Mouse (Mus musculus) hindbrain, postnatal 0 days (tissue): ENCODE data around the gene Hist1h2bf. TPM values are rescaled to one million over a fixed set of nuclear protein-coding genes. Genes with fewer than 3 reads are reported as not detected.
A peak's percentile ranks its signal among the peaks of the same experiment; 100 is the strongest.
"Not testable (repeated sequence)": the region's sequence is repeated elsewhere in the genome, so short reads cannot be mapped to it uniquely, and the experiment has no call there.

Source experiments
- ATAC-seq: fragments of 200-750 bp; cut with Nextera tagmentation; 2 replicates; pipeline ENCODE4 v1.8.0; 2017; ENCODE audit warnings: mild to moderate bottlenecking, moderate TSS enrichment, moderate library complexity
- DNase-seq: peaks from one replicate; pipeline ENCODE4 v3.0.0-alpha.2; 2015; ENCODE audit warnings: low spot score
- H3K27ac ChIP-seq: fragments of 300-500 bp; sonication (generic); 2 replicates; pipeline ENCODE4 v1.5.1; 2014; ENCODE audit warnings: mild to moderate bottlenecking
- H3K27me3 ChIP-seq: fragments of 300-500 bp; sonication (generic); 2 replicates; pipeline ENCODE4 v1.6.1; 2014; ENCODE audit warnings: low read length, mixed read lengths; ENCODE audit not compliant: insufficient read depth
- H3K36me3 ChIP-seq: fragments of 300-500 bp; sonication (generic); 2 replicates; pipeline ENCODE4 v1.6.1; 2014; ENCODE audit warnings: low read length, mixed read lengths; ENCODE audit not compliant: insufficient read depth
- H3K4me1 ChIP-seq: fragments of 300-500 bp; sonication (generic); 2 replicates; pipeline ENCODE4 v1.6.1; 2014; ENCODE audit warnings: antibody characterized with exemption, low read length, mixed read lengths; ENCODE audit not compliant: insufficient read depth
- H3K4me2 ChIP-seq: fragments of 300-500 bp; sonication (generic); 2 replicates; pipeline ENCODE4 v1.6.1; 2014; ENCODE audit warnings: low read depth, mild to moderate bottlenecking, low read length, moderate library complexity, mixed read lengths
- H3K4me3 ChIP-seq: fragments of 300-500 bp; sonication (generic); 2 replicates; pipeline ENCODE4 v1.5.1; 2014; ENCODE audit warnings: low read length
- H3K9ac ChIP-seq: fragments of 300-500 bp; sonication (generic); replicated peaks from 2 replicates; pipeline ENCODE4 v1.6.1; 2014; ENCODE audit warnings: mild to moderate bottlenecking, low read length, moderate library complexity, mixed read lengths
- H3K9me3 ChIP-seq: fragments of 300-500 bp; sonication (generic); 2 replicates; pipeline ENCODE4 v1.6.1; 2016; ENCODE audit warnings: low read length, mixed read lengths
- CTCF ChIP-seq: IDR thresholded peaks from 2 replicates; pipeline ENCODE4 v1.5.1; 2016; ENCODE audit warnings: antibody characterized with exemption, control low read depth, low read depth
- WGBS: fragments of 180-500 bp; shearing (Covaris S2); extraction: QIAGEN DNeasy Blood & Tissue Kit; methylation state at CpG from one replicate; pipeline ENCODE4 v1.1.7; 2014; 5-methylcytosine and 5-hydroxymethylcytosine counted together
- polyA plus RNA-seq: library from polyadenylated mRNA; unstranded; fragments of >200 nt; fragmentation: Nextera tagmentation; extraction: Ambion mirVana; gene quantifications from 2 replicates; pipeline ENCODE4 v1.2.1, GENCODE M21; 2015
- total RNA-seq: library from RNA; depleted of rRNA; stranded (reverse); fragments of >200 nt; gene quantifications from 2 replicates; pipeline ENCODE4 v1.2.3, GENCODE M21; 2014

The Hist1h2bf gene
- total and polyA plus RNA-seq, 2 experiments from 2014 or later = 1.3 to 695 TPM

DNA sequence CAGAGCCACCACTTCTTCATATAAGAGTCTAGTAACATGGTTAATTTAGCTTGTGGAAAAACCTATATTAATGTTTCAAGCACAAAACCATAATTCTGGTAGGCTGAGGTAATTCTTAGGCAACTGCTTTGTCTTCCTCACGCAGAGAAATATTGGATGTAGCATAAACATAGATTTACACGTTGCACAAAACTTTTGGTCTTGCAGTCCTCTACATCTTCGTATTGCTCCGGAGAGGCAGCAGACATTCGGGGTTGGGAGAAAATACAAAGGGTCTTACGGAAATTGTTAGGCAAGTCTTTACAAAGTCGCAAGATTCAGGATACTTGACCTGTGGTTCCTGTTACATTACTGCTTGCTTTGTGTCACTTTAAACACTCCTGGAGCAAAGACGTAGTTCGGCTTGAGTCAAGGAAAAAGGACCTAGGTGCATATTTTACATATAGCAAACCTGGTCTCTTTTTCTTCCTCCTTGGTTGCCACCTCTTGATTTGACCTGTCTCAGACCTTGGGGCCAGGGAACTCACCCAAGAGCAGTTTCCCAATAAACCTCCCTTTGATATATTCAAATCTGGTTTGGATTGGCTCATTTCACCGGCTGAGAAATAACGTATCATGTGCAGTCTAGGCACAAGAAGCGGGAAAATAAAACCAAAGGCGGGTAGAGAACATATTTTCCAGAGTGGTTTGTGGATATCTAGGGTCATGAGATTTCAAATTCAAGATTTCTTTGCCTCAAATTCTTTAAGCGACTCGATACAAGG, 39.4 kb downstream of the Hist1h2bf start:
- no peak for TF ChIP-seq CTCF
- Histone ChIP-seq H3K4me1 (peaks cover 7% of the 10 kb centered on the region; the same call in 1 of the 2 replicates), H3K36me3 (no peaks in the 10 kb centered on the region), H3K4me2 (peak overlapping the region; percentile 61), H3K9me3 (no peaks in the 10 kb centered on the region), H3K27ac (peak overlapping the region; percentile 64; the same call in 1 of the 2 replicates), H3K9ac (peak overlapping the region; percentile 25; the same call in 1 of the 2 replicates), H3K4me3 (peak overlapping the region; percentile 49), H3K27me3 (no peaks in the 10 kb centered on the region)
- under 1% methylated on average over 15 of the region's 15 CpGs for WGBS
- ATAC-seq = 0 out of 2 replicates have a peak, but pooled peaks have one; percentile 10
- DNase-seq = no peak

- under 1% methylated on average over 25 of the region's 53 CpGs for WGBS
Measured at GRCm38 (mm10) chr13:23533560-23534367, 40.2 kb downstream of the Hist1h2bf start, which contains the start of gene Hist1h2af. Gene Hist1h2af (plus strand): TSS chr13:23533906.

DNA sequence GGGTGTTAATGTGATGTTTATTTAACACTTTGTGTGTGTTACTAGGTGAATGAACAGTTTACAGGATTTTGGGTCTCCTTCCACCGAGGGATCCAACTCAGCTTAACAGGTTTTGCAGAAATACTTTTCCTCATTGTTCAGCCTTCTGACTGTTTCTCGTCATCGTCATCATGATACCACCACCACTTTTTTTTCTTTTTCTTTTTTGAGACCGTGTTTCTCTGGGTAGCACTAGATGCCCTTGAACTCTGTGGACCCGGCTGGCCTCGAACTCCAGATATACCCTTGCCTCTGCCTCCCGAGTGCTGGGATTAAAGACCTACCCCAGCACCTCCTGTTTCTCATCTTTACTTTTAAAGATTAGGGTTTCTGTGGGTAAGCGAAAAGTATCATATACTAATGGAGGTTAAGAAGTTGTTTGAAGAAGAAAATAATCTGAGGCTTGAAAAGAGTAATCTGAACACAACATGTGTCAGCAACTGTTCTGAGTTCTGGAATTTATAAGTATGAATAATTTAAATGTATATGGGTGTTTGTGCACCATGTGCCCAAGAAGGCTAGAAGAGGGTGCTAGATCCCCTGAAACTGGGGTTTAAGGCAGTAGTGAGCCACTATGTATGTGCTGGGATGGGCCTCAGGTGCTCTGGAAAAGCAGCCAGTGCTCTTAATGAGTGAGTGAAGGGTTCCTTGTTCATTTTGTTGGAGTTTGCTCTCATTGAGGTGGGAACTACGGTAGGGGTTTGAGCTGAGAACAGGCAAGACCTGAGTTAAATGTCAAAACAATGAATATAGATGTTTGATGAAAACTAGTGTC, 41.5 kb downstream of the Hist1h2bf start:
- no peak for TF ChIP-seq CTCF

More at GRCm38 (mm10) chr13:23533560-23534367, 40.2 kb downstream of the Hist1h2bf start, which contains the start of gene Hist1h2af:
- H3K9me3 ChIP-seq, H3K27me3 ChIP-seq, H3K4me1 ChIP-seq, H3K36me3 ChIP-seq: not testable (repeated sequence)
- Histone ChIP-seq H3K4me2 (peak within 1 kb of the TSS; percentile 61), H3K9ac (peak within 1 kb of the TSS; percentile 25; the same call in 1 of the 2 replicates), H3K27ac (peak within 1 kb of the TSS; percentile 64), H3K4me3 (peak within 1 kb of the TSS; percentile 49)
- DNase-seq = peak; percentile 94
- peak; percentile 54 for ATAC-seq

GRCm38 (mm10) chr13:23530901-23531875, 42.8 kb downstream of the Hist1h2bf start, which contains the start of gene Hist1h4h:
Gene Hist1h4h (plus strand): TSS chr13:23531050.
- H3K27me3 ChIP-seq = no peaks in the 10 kb centered on the region
- peak within 1 kb of the TSS; percentile 87 for H3K27ac ChIP-seq
- H3K4me1 ChIP-seq = peaks cover 7% of the 10 kb centered on the region; the same call in 1 of the 2 replicates
- TF ChIP-seq CTCF = no peak
- H3K4me2 ChIP-seq = peak within 1 kb of the TSS; percentile 61
- under 1% methylated on average over 54 of the region's 70 CpGs for WGBS
- no peaks in the 10 kb centered on the region for H3K36me3 ChIP-seq
- DNase-seq (peak; percentile 99), ATAC-seq (peak; percentile 88)
- H3K9ac ChIP-seq = peak within 1 kb of the TSS; percentile 54
- H3K4me3 ChIP-seq = peak within 1 kb of the TSS; percentile 40
- no peaks in the 10 kb centered on the region for H3K9me3 ChIP-seq

More for the DNA sequence above, 41.5 kb downstream of the Hist1h2bf start:
- H3K9me3 ChIP-seq = no peaks in the 10 kb centered on the region
- H3K27ac ChIP-seq = peak overlapping the region; percentile 87; the same call in 1 of the 2 replicates
- H3K4me1 ChIP-seq = peaks cover 7% of the 10 kb centered on the region; the same call in 1 of the 2 replicates
- no peak for DNase-seq
- H3K9ac ChIP-seq = peak overlapping the region; percentile 54; the same call in 1 of the 2 replicates
- no peaks in the 10 kb centered on the region for H3K36me3 ChIP-seq
- no peak for ATAC-seq
- H3K4me3 ChIP-seq = peak overlapping the region; percentile 40; the same call in 1 of the 2 replicates
- H3K4me2 ChIP-seq = peak overlapping the region; percentile 61
- H3K27me3 ChIP-seq = no peaks in the 10 kb centered on the region
- 25% methylated on average over 9 of the region's 9 CpGs for WGBS

DNA sequence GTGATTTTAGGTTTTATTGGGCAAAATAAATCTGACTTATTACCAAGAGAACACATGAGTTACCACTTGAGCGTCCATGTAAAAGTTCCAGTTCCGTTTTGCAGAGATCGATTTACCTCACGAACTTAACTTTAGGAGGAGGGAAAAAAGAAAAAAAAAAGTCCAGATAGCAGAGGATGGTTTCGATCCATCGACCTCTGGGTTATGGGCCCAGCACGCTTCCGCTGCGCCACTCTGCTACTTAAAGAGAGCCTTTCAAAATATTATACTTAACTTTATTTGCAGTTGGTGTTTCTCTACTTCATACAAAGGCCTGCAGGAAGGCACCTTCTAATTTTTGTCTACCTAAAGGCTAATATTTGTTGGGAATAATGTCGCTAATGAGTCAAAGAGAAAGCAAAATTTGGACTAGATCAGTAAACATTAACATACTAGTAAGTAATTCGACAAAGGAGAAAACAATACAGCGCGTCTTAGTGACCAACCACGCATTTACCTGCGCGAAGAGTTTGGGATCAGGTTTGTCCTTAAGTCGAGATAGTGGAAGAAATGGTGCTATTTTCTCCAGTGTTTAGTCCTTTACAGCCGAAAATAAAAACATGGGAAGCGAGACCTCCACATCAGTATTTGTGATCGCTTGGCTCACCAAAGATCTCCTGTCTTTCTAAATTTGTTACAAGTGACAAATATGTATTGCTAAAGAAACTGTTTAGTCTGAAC, 43.7 kb downstream of the Hist1h2bf start:
- Histone ChIP-seq H3K36me3 (no peaks in the 10 kb centered on the region), H3K9ac (peak overlapping the region; percentile 54), H3K27ac (peak overlapping the region; percentile 87), H3K9me3 (no peaks in the 10 kb centered on the region), H3K4me3 (peak overlapping the region; percentile 40), H3K27me3 (no peaks in the 10 kb centered on the region), H3K4me2 (peak overlapping the region; percentile 61), H3K4me1 (peaks cover 7% of the 10 kb centered on the region; the same call in 1 of the 2 replicates)
- DNase-seq (peak; percentile 72), ATAC-seq (no peak)
- no peak for TF ChIP-seq CTCF
- under 1% methylated on average over 20 of the region's 20 CpGs for WGBS
